Mouse (Mus musculus) hindbrain, embryonic 14.5 days (tissue): ENCODE results near the gene Pdgfa. TPM values are rescaled to one million over a fixed set of nuclear protein-coding genes. Genes with fewer than 3 reads are reported as not detected.

Experiments
- ATAC-seq: fragments of 200-750 bp; cut with Nextera tagmentation; 2 replicates; pipeline ENCODE4 v1.8.0; 2017; ENCODE audit warnings: moderate number of reproducible peaks, mild to moderate bottlenecking, moderate TSS enrichment, moderate library complexity; ENCODE audit not compliant: low FRiP score
- DNase-seq: peaks from one replicate; pipeline ENCODE4 v3.0.0-alpha.2; 2015; ENCODE audit warnings: low spot score
- H3K27ac ChIP-seq: fragments of 300-500 bp; sonication (generic); 2 replicates; pipeline ENCODE4 v1.5.1; 2014; ENCODE audit warnings: mild to moderate bottlenecking, moderate library complexity
- H3K27me3 ChIP-seq: fragments of 300-500 bp; sonication (generic); 2 replicates; pipeline ENCODE4 v1.6.1; 2014; ENCODE audit warnings: mild to moderate bottlenecking, low read length, mixed read lengths; ENCODE audit not compliant: control insufficient read depth, insufficient read depth
- H3K36me3 ChIP-seq: fragments of 300-500 bp; sonication (generic); replicated peaks from 2 replicates; pipeline ENCODE4 v1.6.1; 2014; ENCODE audit not compliant: control insufficient read depth, insufficient read depth
- H3K4me1 ChIP-seq: fragments of 300-500 bp; sonication (generic); replicated peaks from 2 replicates; pipeline ENCODE4 v1.6.1; 2014; ENCODE audit warnings: antibody characterized with exemption, low read length, mixed read lengths; ENCODE audit not compliant: control insufficient read depth, insufficient read depth
- H3K4me2 ChIP-seq: fragments of 300-500 bp; sonication (generic); replicated peaks from 2 replicates; pipeline ENCODE4 v1.6.1; 2014; ENCODE audit warnings: mild to moderate bottlenecking, moderate library complexity
- H3K4me3 ChIP-seq: fragments of 300-500 bp; sonication (generic); replicated peaks from 2 replicates; pipeline ENCODE4 v1.5.1; 2014; ENCODE audit warnings: mild to moderate bottlenecking, low read length
- H3K9ac ChIP-seq: fragments of 300-500 bp; sonication (generic); 2 replicates; pipeline ENCODE4 v1.6.1; 2014
- H3K9me3 ChIP-seq: fragments of 300-500 bp; sonication (generic); 2 replicates; pipeline ENCODE4 v1.6.1; 2016; ENCODE audit warnings: low read length; ENCODE audit not compliant: control insufficient read depth
- WGBS: fragments of 180-500 bp; shearing (Covaris S2); extraction: QIAGEN DNeasy Blood & Tissue Kit; methylation state at CpG from one replicate; pipeline ENCODE4 v1.1.7; 2014; 5-methylcytosine and 5-hydroxymethylcytosine counted together
- polyA plus RNA-seq: library from polyadenylated mRNA; unstranded; fragments of >200 nt; fragmentation: Nextera tagmentation; extraction: Ambion mirVana; gene quantifications from 2 replicates; pipeline ENCODE4 v1.2.1, GENCODE M21; 2014

Gene Pdgfa
- polyA plus RNA-seq, 1 experiment from 2014 or later: 24.7 TPM

GRCm38 (mm10) chr5:139020595-139020994 lies 23.4 kb upstream of the Pdgfa start:
- no peak overlapping the region for H3K4me2 ChIP-seq
- ATAC-seq: no peak
- no peak overlapping the region for H3K9ac ChIP-seq
- no peak overlapping the region for H3K27ac ChIP-seq
- no peaks in the 10 kb centered on the region for H3K27me3 ChIP-seq
- WGBS: 75% methylated on average over 6 of the region's 6 CpGs
- H3K36me3 ChIP-seq: peaks cover 35% of the 10 kb centered on the region
- H3K9me3 ChIP-seq: no peaks in the 10 kb centered on the region
- no peaks in the 10 kb centered on the region for H3K4me1 ChIP-seq
- no peak for DNase-seq
- H3K4me3 ChIP-seq: no peak overlapping the region

DNA sequence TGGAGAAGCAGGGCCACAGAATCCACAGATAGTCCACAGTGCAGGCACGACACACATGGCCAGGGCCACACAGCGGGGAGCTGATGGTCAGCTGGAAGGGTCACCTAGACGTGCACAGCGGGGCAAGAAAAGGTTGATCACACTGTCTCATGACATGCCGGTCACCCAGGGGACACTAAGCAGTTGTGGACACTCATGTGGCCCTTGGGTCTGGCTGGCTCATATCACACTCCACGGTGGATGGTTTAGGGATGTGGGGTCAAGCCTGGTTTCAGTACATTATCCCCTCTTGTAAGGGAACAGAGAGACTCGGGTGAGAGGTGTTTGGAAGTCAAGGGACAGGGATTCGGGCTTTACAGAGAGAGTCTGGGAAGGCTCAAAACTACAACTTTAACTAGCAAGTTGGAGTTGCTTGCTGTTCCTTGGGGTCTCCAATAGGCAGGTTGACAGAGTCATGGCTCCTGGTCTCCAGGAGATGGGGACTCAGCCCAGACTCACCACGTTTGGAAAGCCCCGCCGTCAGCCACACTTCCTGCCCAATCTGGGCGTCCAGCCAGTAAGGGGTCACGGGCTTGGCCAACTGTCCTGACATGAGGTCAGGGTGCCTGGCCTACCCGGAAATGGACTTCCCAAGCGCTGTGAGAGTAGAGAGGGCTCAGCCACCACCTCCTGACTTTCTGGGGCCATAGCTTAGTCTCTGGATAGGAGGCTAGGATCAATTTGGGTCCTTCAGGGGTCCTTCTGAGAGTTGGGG lies 20.4 kb upstream of the Pdgfa start:
- ATAC-seq (no peak), DNase-seq (no peak)
- H3K27me3 ChIP-seq: no peaks in the 10 kb centered on the region
- H3K9ac ChIP-seq: no peak overlapping the region
- H3K4me1 ChIP-seq: no peaks in the 10 kb centered on the region
- H3K9me3 ChIP-seq: no peaks in the 10 kb centered on the region
- no peak overlapping the region for H3K4me2 ChIP-seq
- H3K27ac ChIP-seq: no peak overlapping the region
- H3K4me3 ChIP-seq: no peak overlapping the region
- WGBS: 82% methylated on average over 15 of the region's 15 CpGs
- H3K36me3 ChIP-seq: peaks cover 35% of the 10 kb centered on the region

DNA sequence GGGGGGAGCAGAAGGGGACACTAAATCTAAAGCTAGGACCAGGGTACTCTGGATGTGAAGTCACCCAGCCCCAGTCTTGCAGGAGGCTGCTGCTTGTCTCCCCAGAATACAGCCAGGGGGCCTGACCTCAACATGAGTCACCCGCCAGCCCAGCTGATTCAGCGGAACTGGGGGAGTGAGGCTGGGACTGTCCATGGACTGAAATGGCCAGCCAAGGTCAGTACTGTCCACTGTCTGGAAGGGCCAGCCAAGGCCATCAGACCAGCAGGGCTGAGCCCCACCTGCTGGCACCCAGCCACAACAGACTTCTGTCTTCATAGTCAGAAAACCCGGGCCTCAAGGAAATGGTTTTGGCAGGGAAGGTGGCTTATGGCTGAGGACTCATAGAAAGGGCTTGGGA lies 17.9 kb upstream of the Pdgfa start:
- peaks cover 35% of the 10 kb centered on the region for H3K36me3 ChIP-seq
- no peak overlapping the region for H3K9ac ChIP-seq
- 70% methylated on average over 3 of the region's 3 CpGs for WGBS
- H3K4me2 ChIP-seq: no peak overlapping the region
- no peak overlapping the region for H3K4me3 ChIP-seq
- DNase-seq (no peak), ATAC-seq (no peak)
- no peaks in the 10 kb centered on the region for H3K27me3 ChIP-seq
- H3K4me1 ChIP-seq: no peaks in the 10 kb centered on the region
- H3K9me3 ChIP-seq: no peaks in the 10 kb centered on the region
- H3K27ac ChIP-seq: no peak overlapping the region

DNA sequence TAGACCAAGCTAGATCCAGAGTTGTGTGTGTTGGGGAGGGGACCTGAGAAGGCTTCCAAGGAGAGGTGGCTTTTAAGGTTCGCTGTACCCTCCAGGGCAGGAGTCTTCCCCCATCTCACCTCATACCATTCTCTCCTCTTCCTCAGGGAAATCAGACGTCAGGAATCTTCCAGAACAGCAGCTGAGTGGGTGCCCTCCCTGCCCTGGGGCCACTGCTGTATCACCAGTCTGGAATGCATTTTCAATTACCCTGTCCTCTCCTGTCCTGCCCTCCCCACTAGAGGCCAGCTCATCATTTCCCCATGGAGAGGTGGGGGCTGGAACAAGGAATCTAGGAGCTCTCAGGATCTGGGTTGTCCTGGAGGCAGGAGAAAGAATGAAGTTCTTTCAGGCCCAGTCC lies 13.5 kb upstream of the Pdgfa start:
- Histone ChIP-seq H3K4me3 (no peak overlapping the region), H3K4me2 (no peak overlapping the region), H3K4me1 (no peaks in the 10 kb centered on the region), H3K9ac (no peak overlapping the region), H3K36me3 (no peaks in the 10 kb centered on the region), H3K9me3 (no peaks in the 10 kb centered on the region), H3K27me3 (no peaks in the 10 kb centered on the region), H3K27ac (no peak overlapping the region)
- no peak for DNase-seq
- WGBS: 83% methylated on average over 2 of the region's 2 CpGs
- ATAC-seq: no peak

DNA sequence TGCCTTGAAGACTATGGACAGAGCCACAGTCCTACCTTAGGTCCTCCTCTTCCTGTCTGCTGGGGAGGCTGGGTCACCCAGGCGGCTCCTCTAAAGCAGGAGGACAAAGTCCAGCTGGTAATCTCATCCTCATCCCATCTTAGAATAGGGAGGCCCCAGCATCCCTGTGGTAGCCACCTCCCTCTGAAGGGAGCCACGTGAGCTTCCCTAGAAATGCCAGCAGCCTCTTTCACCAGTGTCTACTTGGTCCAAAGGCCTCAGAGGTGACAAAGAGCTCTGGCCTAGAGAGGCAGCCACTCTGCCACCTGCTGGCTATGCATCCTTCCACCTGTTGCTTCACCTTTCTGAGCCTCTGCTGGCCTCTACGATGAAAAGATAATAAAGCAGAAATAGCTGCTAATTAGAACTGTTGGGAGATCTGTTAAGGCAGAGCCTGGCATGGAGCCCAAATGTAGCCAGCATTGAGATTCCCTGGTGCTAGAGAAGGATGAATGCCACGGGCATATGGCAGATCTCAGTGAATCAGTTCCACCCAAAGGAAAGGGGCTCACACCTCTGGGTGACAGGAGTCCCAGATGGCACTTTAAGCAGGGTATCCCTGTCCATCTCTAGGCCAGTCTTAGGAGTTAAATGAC lies 10.1 kb upstream of the Pdgfa start:
- ATAC-seq: no peak

DNA sequence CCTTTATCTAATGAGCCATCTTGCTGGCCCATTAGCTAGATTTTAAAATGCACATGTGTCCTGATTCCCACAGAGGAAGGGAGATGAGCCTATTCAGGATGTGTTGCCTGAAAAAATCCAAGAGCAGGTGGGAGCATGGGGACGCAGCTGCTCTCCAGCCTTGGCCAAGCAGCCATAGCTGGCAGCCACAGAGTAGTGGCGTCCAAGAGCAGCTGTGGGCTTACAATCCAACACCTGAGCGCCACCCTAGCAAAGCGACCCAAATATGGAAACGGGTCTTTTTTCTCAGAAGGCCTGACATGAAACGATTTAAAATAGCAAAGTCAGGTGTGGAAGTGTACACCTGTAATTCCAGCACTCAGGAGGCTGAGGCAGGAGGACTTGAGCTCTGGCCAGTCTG lies 7.4 kb upstream of the Pdgfa start:
- 73% methylated on average over 6 of the region's 6 CpGs for WGBS
- no peak for ATAC-seq

More for the DNA sequence above, 10.1 kb upstream of the Pdgfa start:
- Histone ChIP-seq H3K9me3 (0 out of 2 replicates have a peak, but pooled peaks cover under 1% of the 10 kb centered on the region), H3K4me2 (no peak overlapping the region), H3K36me3 (no peaks in the 10 kb centered on the region), H3K27me3 (no peaks in the 10 kb centered on the region), H3K9ac (no peak overlapping the region), H3K27ac (no peak overlapping the region), H3K4me3 (no peak overlapping the region), H3K4me1 (no peaks in the 10 kb centered on the region)
- DNase-seq: no peak
- 55% methylated on average over 4 of the region's 4 CpGs for WGBS

GRCm38 (mm10) chr5:138999716-139000115 lies 2.5 kb upstream of the Pdgfa start:
- DNase-seq (no peak), ATAC-seq (no peak)
- WGBS: 81% methylated on average over 7 of the region's 7 CpGs
- Histone ChIP-seq H3K9ac (no peak overlapping the region), H3K27me3 (peaks cover 52% of the 10 kb centered on the region), H3K27ac (no peak overlapping the region), H3K9me3 (0 out of 2 replicates have a peak, but pooled peaks cover 4% of the 10 kb centered on the region), H3K36me3 (no peaks in the 10 kb centered on the region), H3K4me3 (no peak overlapping the region), H3K4me1 (peaks cover 33% of the 10 kb centered on the region), H3K4me2 (no peak overlapping the region)

More for the DNA sequence above, 7.4 kb upstream of the Pdgfa start:
- Histone ChIP-seq H3K4me2 (no peak overlapping the region), H3K9me3 (0 out of 2 replicates have a peak, but pooled peaks cover 4% of the 10 kb centered on the region), H3K36me3 (no peaks in the 10 kb centered on the region), H3K9ac (no peak overlapping the region), H3K27me3 (peaks cover 14% of the 10 kb centered on the region), H3K27ac (no peak overlapping the region), H3K4me1 (no peaks in the 10 kb centered on the region), H3K4me3 (no peak overlapping the region)
- DNase-seq: no peak

DNA sequence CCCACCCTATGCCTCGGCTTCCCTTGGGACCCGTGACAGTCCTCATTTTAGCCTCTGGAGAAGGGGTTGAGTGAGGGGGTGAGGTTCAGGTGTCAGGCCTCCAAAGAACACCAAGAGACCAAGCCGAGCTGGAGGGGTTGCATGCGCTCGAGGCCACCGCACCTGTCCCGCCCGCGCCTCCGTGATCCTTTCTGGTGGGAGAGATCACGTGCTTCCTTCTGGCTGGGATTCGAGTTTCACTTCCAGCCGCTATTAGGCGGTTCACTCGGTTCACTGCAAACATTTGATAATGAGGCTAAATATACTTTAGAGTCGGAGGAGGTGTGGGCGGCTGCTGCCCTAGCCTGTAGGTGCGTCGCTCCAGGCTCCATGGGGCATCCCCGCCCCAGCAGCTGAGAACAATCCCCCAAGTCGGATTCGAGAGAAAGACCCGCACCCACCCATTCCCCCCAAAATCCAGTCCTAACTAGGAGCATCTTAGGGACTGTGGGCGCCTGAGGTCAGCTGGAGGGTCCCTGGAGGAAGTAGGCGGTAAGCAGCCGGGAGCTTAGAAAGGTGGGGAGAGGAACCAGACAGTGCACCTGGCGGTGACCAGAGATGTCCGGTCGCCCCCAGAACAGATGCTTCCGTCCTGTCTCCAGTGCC lies 888 bp upstream of the Pdgfa start:
- no peak for DNase-seq
- peaks cover 43% of the 10 kb centered on the region for H3K4me1 ChIP-seq
- H3K27ac ChIP-seq: no peak overlapping the region
- H3K27me3 ChIP-seq: peaks cover 64% of the 10 kb centered on the region
- 1% methylated on average over 30 of the region's 30 CpGs for WGBS
- H3K4me2 ChIP-seq: peak overlapping the region; percentile 90
- 0 out of 2 replicates have a peak, but pooled peaks cover 4% of the 10 kb centered on the region for H3K9me3 ChIP-seq
- ATAC-seq: no peak
- peak overlapping the region; percentile 21 for H3K4me3 ChIP-seq
- H3K36me3 ChIP-seq: no peaks in the 10 kb centered on the region
- H3K9ac ChIP-seq: peak overlapping the region; percentile 33; the same call in 1 of the 2 replicates

- peaks cover 78% of the 10 kb centered on the region for H3K27me3 ChIP-seq
- peak overlapping the region; percentile 65 for H3K4me3 ChIP-seq
- no peak for ATAC-seq
Observed at GRCm38 (mm10) chr5:138996322-138997073, 672 bp downstream of the Pdgfa start.

More at GRCm38 (mm10) chr5:138996322-138997073, 672 bp downstream of the Pdgfa start:
- peaks cover 52% of the 10 kb centered on the region for H3K4me1 ChIP-seq
- no peaks in the 10 kb centered on the region for H3K9me3 ChIP-seq
- DNase-seq: no peak
- no peaks in the 10 kb centered on the region for H3K36me3 ChIP-seq
- 4% methylated on average over 24 of the region's 24 CpGs for WGBS
- peak overlapping the region; percentile 90 for H3K4me2 ChIP-seq
- H3K27ac ChIP-seq: 0 out of 2 replicates have a peak overlapping the region, but pooled peaks have one; percentile 86
- H3K9ac ChIP-seq: peak overlapping the region; percentile 81
